ENCODE assay signal across 9 mouse cellular contexts in the genomic region with DNA sequence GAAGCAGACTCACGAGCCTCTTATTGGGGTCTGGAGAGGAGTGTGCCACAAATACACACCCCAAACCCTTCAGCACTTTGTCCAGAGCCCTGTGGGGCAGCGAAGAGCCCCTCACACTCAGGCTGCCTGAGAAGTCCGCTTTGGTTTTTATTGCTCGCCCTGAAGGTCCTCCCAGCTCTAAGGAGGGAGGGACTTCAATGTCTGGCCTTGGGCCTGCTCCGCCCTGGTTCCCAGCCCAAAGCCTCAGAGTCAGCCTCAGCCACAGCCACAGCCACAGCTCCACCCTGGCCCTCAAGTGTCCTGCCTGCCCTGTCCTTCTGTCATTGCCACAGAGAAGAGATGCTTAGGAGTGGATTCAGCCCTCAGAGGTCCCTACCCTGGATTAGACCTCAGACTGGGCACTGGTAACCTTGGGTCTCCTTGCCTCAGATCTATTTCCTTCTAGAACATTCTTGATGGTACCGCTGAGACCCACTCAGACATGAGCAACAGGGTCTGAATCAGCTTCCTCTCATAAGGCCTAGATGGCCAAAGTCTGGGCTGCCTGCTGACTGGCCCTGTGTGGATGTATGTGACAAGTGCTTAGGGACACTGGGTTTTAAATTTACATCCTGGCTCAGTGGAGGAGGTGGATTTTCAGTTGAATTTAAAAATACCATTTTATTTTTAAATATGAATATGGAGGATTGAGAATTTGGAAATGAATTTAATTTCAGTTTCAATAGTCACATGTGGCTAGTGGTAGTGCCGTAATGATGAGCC. TPM values are rescaled to one million over a fixed set of nuclear protein-coding genes. Genes with fewer than 3 reads are reported as not detected.
DNase-seq lines count a peak whose midpoint lies in the region; ATAC-seq and TF ChIP-seq lines count a peak whose summit lies in the region.
"Had no signal": no experiment of that assay in that cellular context is flagged by ENCODE, and none has a peak within 500 bp of the region (broad histone marks: within the 10 kb centered on the region; RNA-seq: fewer than 3 reads in every experiment).

No protein-coding gene starts in this region.

- DNase-seq in ovary, adult 18-20 months (ENCODE audit: low spot score), result peak; percentile 25
- no peak for DNase-seq in ovary, postnatal 10 days (ENCODE audit: low spot score)
- DNase-seq in hindbrain, embryonic 14.5 days (ENCODE audit: low spot score), result no peak
- no peak for DNase-seq in yolk sac, embryonic 10.5 days (ENCODE audit: low spot score)
- no peak for DNase-seq in embryo, embryonic 10.5 days (ENCODE audit: low spot score)
- DNase-seq in thymus, postnatal 0 days (ENCODE audit: low spot score), result no peak

- peaks cover 3% of the 10 kb centered on the region; the same call in 1 of the 2 replicates for H3K4me1 ChIP-seq in embryonic fibroblast, embryonic 13.5 days (ENCODE audit: control insufficient read depth, insufficient read depth, low read length)
- no peaks in the 10 kb centered on the region for H3K4me1 ChIP-seq in hindbrain, embryonic 14.5 days (replicated peaks; ENCODE audit: control insufficient read depth, insufficient read depth, low read length)

- no peaks in the 10 kb centered on the region for H3K79me2 ChIP-seq in macrophage (ENCODE audit: inconsistent target)

- H3K9me3 ChIP-seq in hindbrain, embryonic 14.5 days (ENCODE audit: control insufficient read depth, low read length), result peaks cover 10% of the 10 kb centered on the region
- H3K9me3 ChIP-seq: liver, embryonic 13.5 days had no signal

- peak overlapping the region; percentile 56 for H3K27ac ChIP-seq in embryonic fibroblast, embryonic 13.5 days (ENCODE audit: insufficient read depth, low read length)
- no peak overlapping the region for H3K27ac ChIP-seq in hindbrain, embryonic 14.5 days
- H3K27ac ChIP-seq in macrophage, result peak overlapping the region; percentile 73
- H3K27ac ChIP-seq: liver, embryonic 13.5 days had no signal

- ATAC-seq in hindbrain, embryonic 14.5 days (ENCODE audit: low FRiP score), result peak; percentile 55; the same call in 1 of the 2 replicates

- 61% methylated on average over 7 of the region's 7 CpGs for WGBS in hindbrain, embryonic 14.5 days
- 39% methylated on average over 7 of the region's 7 CpGs for WGBS in macrophage (ENCODE audit: missing documents)

- H3K4me2 ChIP-seq in hindbrain, embryonic 14.5 days (replicated peaks), result no peak overlapping the region
- H3K4me2 ChIP-seq: liver, embryonic 13.5 days had no signal

- TF ChIP-seq CTCF in embryonic fibroblast, embryonic 13.5 days (IDR thresholded peaks at IDR 0.05; ENCODE audit: borderline replicate concordance, insufficient read depth, low read length), result no peak

- TF ChIP-seq POLR2A in embryonic fibroblast, embryonic 13.5 days (IDR thresholded peaks at IDR 0.05; ENCODE audit: low read depth, low read length), result peak; percentile 52

- no peak overlapping the region for H3K9ac ChIP-seq in hindbrain, embryonic 14.5 days
- H3K9ac ChIP-seq: liver, embryonic 13.5 days had no signal

- H3K36me3 ChIP-seq in hindbrain, embryonic 14.5 days (replicated peaks; ENCODE audit: control insufficient read depth, insufficient read depth), result no peaks in the 10 kb centered on the region
- H3K36me3 ChIP-seq in macrophage (ENCODE audit: inconsistent target), result no peaks in the 10 kb centered on the region
- H3K36me3 ChIP-seq: liver, embryonic 13.5 days had no signal

- no peak overlapping the region for H3K4me3 ChIP-seq in embryonic fibroblast, embryonic 13.5 days (ENCODE audit: insufficient read depth, low read length)
- no peak overlapping the region for H3K4me3 ChIP-seq in hindbrain, embryonic 14.5 days (replicated peaks; ENCODE audit: low read length)
- H3K4me3 ChIP-seq in macrophage (ENCODE audit: inconsistent target), result no peak overlapping the region
- H3K4me3 ChIP-seq: liver, embryonic 13.5 days had no signal

- no peaks in the 10 kb centered on the region for H3K27me3 ChIP-seq in hindbrain, embryonic 14.5 days (ENCODE audit: control insufficient read depth, insufficient read depth, low read length)
- H3K27me3 ChIP-seq: liver, embryonic 13.5 days had no signal

RNA-seq across cellular contexts. Expression of gene Fhad1, which starts 56.1 kb away (rescaled TPM):
- not detected in 2 replicates for polyA plus RNA-seq in embryonic fibroblast, embryonic 13.5 days (2011; ENCODE audit: insufficient read length, low read depth, missing spikeins)
- polyA plus RNA-seq in hindbrain, embryonic 14.5 days (2014; fragmentation: Nextera tagmentation; extraction: Ambion mirVana), result 3.6 and 5.4 TPM in 2 replicates
- total RNA-seq in macrophage (2018; cell fraction: chromatin; rRNA removed), result 100 to 1,000 TPM in 1 of 26 experiments, 10 to 100 TPM in 23, 1 to 10 TPM in 2; 6.2 to 111 (median 29.8) TPM
- total RNA-seq in macrophage (2018; cell fraction: cytosol; rRNA removed), result 1 to 10 TPM; 2.1 to 7.1 (median 4.0) TPM
- 10 to 100 TPM in 16 of 26 experiments, 1 to 10 TPM in 10; 4.7 to 45.7 (median 11.1) TPM for total RNA-seq in macrophage (2018; cell fraction: nucleus; rRNA removed)
- polyA plus RNA-seq in macrophage (2018), result 3.0 to 8.6 TPM (median 5.4 TPM) in 3 replicates
- 1.9 and 2.4 TPM in 2 replicates for polyA plus RNA-seq in thymus, postnatal 0 days (2015; fragmentation: Nextera tagmentation; extraction: Ambion mirVana)
